Mouse (Mus musculus): ENCODE data around the gene Ranbp3. TPM values are rescaled to one million over a fixed set of nuclear protein-coding genes. Genes with fewer than 3 reads are reported as not detected.

Gene Ranbp3
- polyA plus RNA-seq, 1 experiment, result 48.7 TPM

- no peaks in the 10 kb centered on the region for H3K4me1 ChIP-seq (ENCODE audit: control insufficient read depth, insufficient read depth, low read length)
- H3K4me3 ChIP-seq (ENCODE audit: insufficient read depth, low read depth, low read length), result no peak overlapping the region
- 82% methylated on average over 16 of the region's 17 CpGs for WGBS
- H3K27me3 ChIP-seq (replicated peaks; ENCODE audit: control insufficient read depth, insufficient read depth, low read length), result no peaks in the 10 kb centered on the region
- no peaks in the 10 kb centered on the region for H3K36me3 ChIP-seq (ENCODE audit: control insufficient read depth, insufficient read depth, low read length)
- no peak overlapping the region for H3K27ac ChIP-seq (ENCODE audit: insufficient read depth, low read depth, low read length)
- no peak for TF ChIP-seq CTCF (conservative IDR thresholded peaks at IDR 0.05; ENCODE audit: insufficient read depth, insufficient read length, low read depth, low read length)
- no peak for TF ChIP-seq POLR2A (IDR thresholded peaks at IDR 0.05; ENCODE audit: low read depth, low read length)
- no peak for DNase-seq
Measured at GRCm38 (mm10) chr17:56740118-56740787, 67.2 kb downstream of the Ranbp3 start.

DNA sequence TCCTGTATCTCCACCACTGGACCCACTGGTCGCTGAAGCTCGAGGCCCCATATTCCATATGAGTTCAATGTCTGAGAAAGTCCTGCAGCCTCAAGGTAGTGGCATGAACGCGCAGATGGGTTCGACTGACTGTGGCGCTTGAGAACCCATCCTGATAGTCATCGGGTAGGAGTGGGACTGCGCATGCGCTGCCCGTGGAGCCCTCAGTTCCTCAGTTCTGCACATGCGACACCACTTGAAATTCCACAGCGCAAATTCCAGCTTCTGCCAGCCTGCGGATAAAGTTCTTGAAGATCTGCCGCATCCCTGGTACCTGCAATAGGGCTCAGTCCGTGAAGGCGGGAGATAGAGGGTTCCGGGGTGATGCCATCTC lies 67.7 kb downstream of the Ranbp3 start:
- no peak overlapping the region for H3K27ac ChIP-seq (ENCODE audit: insufficient read depth, low read depth, low read length)
- H3K4me1 ChIP-seq (ENCODE audit: control insufficient read depth, insufficient read depth, low read length), result no peaks in the 10 kb centered on the region
- no peak for DNase-seq
- TF ChIP-seq POLR2A (IDR thresholded peaks at IDR 0.05; ENCODE audit: low read depth, low read length) (no peak), CTCF (conservative IDR thresholded peaks at IDR 0.05; ENCODE audit: insufficient read depth, insufficient read length, low read depth, low read length) (no peak)
- WGBS, result 82% methylated on average over 15 of the region's 17 CpGs
- no peak overlapping the region for H3K4me3 ChIP-seq (ENCODE audit: insufficient read depth, low read depth, low read length)
- H3K27me3 ChIP-seq (replicated peaks; ENCODE audit: control insufficient read depth, insufficient read depth, low read length), result no peaks in the 10 kb centered on the region
- H3K36me3 ChIP-seq (ENCODE audit: control insufficient read depth, insufficient read depth, low read length), result no peaks in the 10 kb centered on the region

DNA sequence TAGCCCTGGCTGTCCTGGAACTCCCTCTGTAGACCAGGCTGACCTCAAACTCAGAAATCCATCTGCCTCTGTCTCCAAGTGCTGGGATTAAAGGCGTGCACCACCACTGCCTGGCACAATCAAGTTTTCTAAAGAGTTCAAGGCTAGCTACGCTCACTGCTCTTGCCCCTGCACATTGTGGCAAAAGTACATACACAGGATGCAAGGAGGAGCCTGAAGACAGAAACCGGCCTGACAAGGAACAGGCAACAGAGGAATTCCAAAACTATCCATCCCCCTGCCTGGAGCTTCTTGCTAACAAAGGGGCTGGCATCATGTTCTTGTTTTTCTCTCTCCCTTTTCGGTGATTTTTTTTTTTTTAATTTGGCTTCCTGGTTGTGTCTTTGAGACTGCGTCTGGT lies 71.1 kb downstream of the Ranbp3 start:
- TF ChIP-seq CTCF (conservative IDR thresholded peaks at IDR 0.05; ENCODE audit: insufficient read depth, insufficient read length, low read depth, low read length) (no peak), POLR2A (IDR thresholded peaks at IDR 0.05; ENCODE audit: low read depth, low read length) (no peak)
- H3K27me3 ChIP-seq (replicated peaks; ENCODE audit: control insufficient read depth, insufficient read depth, low read length), result no peaks in the 10 kb centered on the region
- no peak for DNase-seq
- no peak overlapping the region for H3K27ac ChIP-seq (ENCODE audit: insufficient read depth, low read depth, low read length)
- WGBS, result 51% methylated on average over 5 of the region's 5 CpGs
- no peaks in the 10 kb centered on the region for H3K36me3 ChIP-seq (ENCODE audit: control insufficient read depth, insufficient read depth, low read length)
- H3K4me3 ChIP-seq (ENCODE audit: insufficient read depth, low read depth, low read length), result no peak overlapping the region
- no peaks in the 10 kb centered on the region for H3K4me1 ChIP-seq (ENCODE audit: control insufficient read depth, insufficient read depth, low read length)

- DNase-seq, result peak; percentile 62
- Histone ChIP-seq H3K27ac (ENCODE audit: insufficient read depth, low read depth, low read length) (no peak overlapping the region), H3K27me3 (replicated peaks; ENCODE audit: control insufficient read depth, insufficient read depth, low read length) (no peaks in the 10 kb centered on the region), H3K4me3 (ENCODE audit: insufficient read depth, low read depth, low read length) (peak overlapping the region; percentile 26; the same call in 1 of the 2 replicates), H3K36me3 (ENCODE audit: control insufficient read depth, insufficient read depth, low read length) (no peaks in the 10 kb centered on the region), H3K4me1 (ENCODE audit: control insufficient read depth, insufficient read depth, low read length) (no peaks in the 10 kb centered on the region)
- TF ChIP-seq POLR2A (IDR thresholded peaks at IDR 0.05; ENCODE audit: low read depth, low read length) (no peak), CTCF (conservative IDR thresholded peaks at IDR 0.05; ENCODE audit: insufficient read depth, insufficient read length, low read depth, low read length) (no peak)
- 32% methylated on average over 71 of the region's 71 CpGs for WGBS
Measured at GRCm38 (mm10) chr17:56751404-56752072, 78.4 kb downstream of the Ranbp3 start.

DNA sequence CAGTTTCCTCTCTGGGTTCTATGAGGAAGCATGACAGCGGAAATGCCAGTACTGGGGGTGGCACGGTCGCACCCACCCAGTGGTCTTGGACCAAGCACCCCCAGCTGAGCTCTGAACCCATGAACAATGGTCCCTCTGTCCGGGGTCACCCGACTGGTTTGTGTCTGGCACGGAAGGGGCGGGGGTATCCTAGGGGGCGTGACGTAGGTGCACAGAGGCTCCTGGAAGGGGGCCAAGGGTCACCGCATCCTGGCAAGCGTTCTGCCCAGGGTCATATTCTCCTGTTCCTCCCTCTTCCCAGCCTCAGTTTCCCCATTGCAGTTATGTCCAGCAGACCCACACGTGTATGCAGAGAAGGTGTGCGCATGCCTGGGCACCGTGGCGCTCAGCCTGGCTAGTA lies 80.4 kb downstream of the Ranbp3 start:
- Histone ChIP-seq H3K27ac (ENCODE audit: insufficient read depth, low read depth, low read length) (no peak overlapping the region), H3K36me3 (ENCODE audit: control insufficient read depth, insufficient read depth, low read length) (no peaks in the 10 kb centered on the region), H3K4me3 (ENCODE audit: insufficient read depth, low read depth, low read length) (no peak overlapping the region), H3K27me3 (replicated peaks; ENCODE audit: control insufficient read depth, insufficient read depth, low read length) (no peaks in the 10 kb centered on the region), H3K4me1 (ENCODE audit: control insufficient read depth, insufficient read depth, low read length) (peaks cover 3% of the 10 kb centered on the region; the same call in 1 of the 2 replicates)
- 21% methylated on average over 15 of the region's 15 CpGs for WGBS
- TF ChIP-seq POLR2A (IDR thresholded peaks at IDR 0.05; ENCODE audit: low read depth, low read length), result no peak
- no peak for TF ChIP-seq CTCF (conservative IDR thresholded peaks at IDR 0.05; ENCODE audit: insufficient read depth, insufficient read length, low read depth, low read length)
- no peak for DNase-seq

DNA sequence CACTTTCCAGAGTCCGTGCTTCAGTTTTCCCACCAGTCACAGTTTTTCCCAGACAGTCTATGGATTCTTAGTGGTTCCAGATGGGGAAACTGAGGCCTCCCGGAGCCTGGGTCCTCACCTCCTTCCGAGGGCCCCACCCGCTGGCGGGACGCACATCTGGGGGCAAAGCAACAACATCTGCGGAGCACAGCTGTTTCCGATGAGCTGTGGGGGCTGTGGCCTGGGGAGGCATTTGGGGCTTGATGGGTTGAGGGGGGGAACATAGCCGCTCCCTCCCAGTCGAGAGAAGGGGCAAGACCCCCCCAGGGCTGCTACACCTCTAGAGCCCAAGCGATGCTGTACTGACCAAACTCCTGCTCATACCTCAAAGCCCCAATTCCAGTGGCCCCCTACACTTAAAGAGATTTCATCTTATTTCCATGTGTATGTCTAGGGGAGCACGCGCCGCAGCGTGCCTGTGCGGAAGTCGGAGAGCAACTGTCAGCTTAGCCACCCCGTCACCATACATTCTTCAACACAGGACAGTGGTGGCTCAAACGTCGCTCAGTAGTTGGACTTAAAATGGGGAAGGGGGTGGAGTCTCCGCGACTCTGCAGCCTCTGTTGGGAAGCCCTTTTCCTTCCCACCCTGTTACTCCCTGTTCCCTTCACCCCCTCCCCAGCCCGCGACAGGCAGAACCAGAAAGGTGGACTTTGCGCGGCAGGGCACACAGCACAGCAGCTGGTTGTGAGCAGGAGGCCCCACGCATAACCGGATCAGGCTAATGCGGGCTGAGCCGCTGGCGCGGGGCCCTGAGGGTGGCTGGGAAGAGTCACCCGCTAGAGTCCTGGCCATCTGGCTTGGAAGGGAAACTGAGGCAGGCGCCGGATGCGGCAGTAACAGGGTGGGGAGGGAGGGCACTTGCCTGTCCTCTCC lies 81.4 kb downstream of the Ranbp3 start:
- Histone ChIP-seq H3K36me3 (ENCODE audit: control insufficient read depth, insufficient read depth, low read length) (no peaks in the 10 kb centered on the region), H3K4me1 (ENCODE audit: control insufficient read depth, insufficient read depth, low read length) (peaks cover 4% of the 10 kb centered on the region; the same call in 1 of the 2 replicates), H3K27ac (ENCODE audit: insufficient read depth, low read depth, low read length) (no peak overlapping the region), H3K4me3 (ENCODE audit: insufficient read depth, low read depth, low read length) (no peak overlapping the region), H3K27me3 (replicated peaks; ENCODE audit: control insufficient read depth, insufficient read depth, low read length) (no peaks in the 10 kb centered on the region)
- 25% methylated on average over 36 of the region's 36 CpGs for WGBS
- TF ChIP-seq CTCF (conservative IDR thresholded peaks at IDR 0.05; ENCODE audit: insufficient read depth, insufficient read length, low read depth, low read length) (no peak), POLR2A (IDR thresholded peaks at IDR 0.05; ENCODE audit: low read depth, low read length) (no peak)
- peak; percentile 51 for DNase-seq

Data from kidney, adult 2 months (tissue).